Mouse (Mus musculus) CH12F3 (cell line): ENCODE measurements around the gene Emg1.

Source experiments
- in situ Hi-C: fragments of 300-500 bp; cut with MboI; formaldehyde crosslinking; loops from 2 replicates; pipeline ENCODE4 v1.14.3; 2020; ENCODE audit warnings: low sequenced_read_pairs

Gene Emg1

GRCm38 (mm10) chr6:124711824-124712782 is at the start of gene Emg1, which contains the start of gene Phb2:
Gene Emg1, minus strand, starts transcription at chr6:124712178.
Gene Phb2, plus strand, starts transcription at chr6:124712336.
- in situ Hi-C loops, result no loop called here

- in situ Hi-C loops, result no loop called here
Measured at GRCm38 (mm10) chr6:124759259-124759658, 47.3 kb upstream of the Emg1 start.

- in situ Hi-C loops, result no loop called here
Measured at GRCm38 (mm10) chr6:124758849-124759232, 46.9 kb upstream of the Emg1 start.

- in situ Hi-C loops, result no loop called here
Measured at GRCm38 (mm10) chr6:124757909-124758848, 46.2 kb upstream of the Emg1 start.

GRCm38 (mm10) chr6:124757351-124757880 is 45.4 kb upstream of the Emg1 start:
- in situ Hi-C loops, result no loop called here

GRCm38 (mm10) chr6:124756652-124757350 is 44.8 kb upstream of the Emg1 start:
- in situ Hi-C loops, result no loop called here

- in situ Hi-C loops, result no loop called here
Measured at GRCm38 (mm10) chr6:124755831-124756595, 44.0 kb upstream of the Emg1 start, which contains the start of the genes Gm45234 and Atn1. Gene Gm45234, minus strand, starts transcription at chr6:124756021. Gene Atn1, minus strand, starts transcription at chr6:124756524.

GRCm38 (mm10) chr6:124755306-124755705 is 43.3 kb upstream of the Emg1 start:
- in situ Hi-C loops, result no loop called here

GRCm38 (mm10) chr6:124753861-124754260 is 41.9 kb upstream of the Emg1 start:
- in situ Hi-C loops, result no loop called here

- in situ Hi-C loops, result no loop called here
Measured at GRCm38 (mm10) chr6:124750405-124750804, 38.4 kb upstream of the Emg1 start.

- in situ Hi-C loops, result no loop called here
Measured at GRCm38 (mm10) chr6:124746654-124747632, 35.0 kb upstream of the Emg1 start.

- in situ Hi-C loops, result no loop called here
Measured at GRCm38 (mm10) chr6:124746296-124746605, 34.3 kb upstream of the Emg1 start.

GRCm38 (mm10) chr6:124745490-124746295 is 33.7 kb upstream of the Emg1 start:
- in situ Hi-C loops, result no loop called here

- in situ Hi-C loops, result no loop called here
Measured at GRCm38 (mm10) chr6:124744755-124745321, 32.9 kb upstream of the Emg1 start.

GRCm38 (mm10) chr6:124743647-124744046 is 31.7 kb upstream of the Emg1 start:
- in situ Hi-C loops, result no loop called here

GRCm38 (mm10) chr6:124742839-124743514 is 31.0 kb upstream of the Emg1 start:
- in situ Hi-C loops, result no loop called here

GRCm38 (mm10) chr6:124741842-124742241 is 29.9 kb upstream of the Emg1 start:
- in situ Hi-C loops, result no loop called here
